Mouse (Mus musculus): ENCODE data around the gene Vdac1. TPM values are rescaled to one million over a fixed set of nuclear protein-coding genes. Genes with fewer than 3 reads are reported as not detected.

Gene Vdac1
- 250 and 280 TPM in 2 replicates for polyA plus RNA-seq (2014; fragmentation: Nextera tagmentation; extraction: Ambion mirVana)

DNA sequence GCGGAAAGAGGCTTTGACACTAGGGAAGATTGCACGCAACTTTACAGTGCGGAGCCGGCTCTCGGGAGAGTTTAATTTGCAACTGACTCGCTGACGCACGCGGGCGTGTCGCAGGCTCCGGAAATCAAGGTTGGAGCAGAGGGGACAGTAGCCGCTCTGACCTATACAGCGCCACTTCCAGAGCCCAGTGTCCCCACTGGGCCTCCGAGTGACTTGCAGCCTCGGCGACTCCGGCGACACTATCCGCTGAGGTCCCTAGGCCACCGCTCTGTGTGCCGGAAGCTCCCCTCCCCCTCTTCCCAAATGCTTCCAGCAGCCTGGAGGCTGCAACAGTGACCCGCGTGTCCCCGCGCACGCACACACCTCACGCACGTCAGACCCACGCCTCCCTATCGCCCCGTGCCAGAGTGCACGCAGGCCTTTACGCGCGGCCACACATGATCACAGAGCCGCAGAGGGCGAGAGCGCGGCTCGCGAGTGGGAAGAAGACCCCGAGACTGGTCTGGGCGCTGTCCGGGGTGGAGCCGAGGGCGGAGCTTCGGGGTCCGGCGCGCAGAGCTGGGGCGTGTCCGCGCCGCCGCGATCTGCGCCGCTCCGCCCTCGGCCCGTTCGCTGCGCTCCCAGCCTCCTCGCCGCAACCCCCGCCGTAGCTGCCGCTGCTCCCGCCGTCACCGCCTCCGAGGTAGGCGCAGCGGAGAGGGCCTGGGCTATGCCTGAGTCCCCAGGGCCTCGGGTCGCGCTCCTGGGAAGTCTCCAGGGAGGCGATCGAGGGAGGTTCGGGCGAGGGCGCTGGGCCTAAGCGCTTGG is at the start of gene Vdac1:
Vdac1 (plus strand) TSS at position 390 of the 807 bp plus-strand sequence.
- no peaks in the 10 kb centered on the region for H3K36me3 ChIP-seq (ENCODE audit: control insufficient read depth, insufficient read depth, low read length)
- H3K27me3 ChIP-seq (replicated peaks; ENCODE audit: control insufficient read depth, insufficient read depth, low read length), result no peaks in the 10 kb centered on the region
- DNase-seq (ENCODE audit: low spot score) (peak; percentile 90), ATAC-seq (peak; percentile 96)
- H3K9me3 ChIP-seq (replicated peaks; ENCODE audit: control insufficient read depth, low read length), result no peaks in the 10 kb centered on the region
- peak within 1 kb of the TSS; percentile 97 for H3K9ac ChIP-seq (ENCODE audit: low read length)
- peak within 1 kb of the TSS; percentile 84 for H3K27ac ChIP-seq (ENCODE audit: low read depth, low read length)
- peak within 1 kb of the TSS; percentile 85 for H3K4me3 ChIP-seq (ENCODE audit: low read depth, low read length)
- H3K4me1 ChIP-seq (ENCODE audit: control insufficient read depth, insufficient read depth, low read length), result peaks cover 15% of the 10 kb centered on the region
- WGBS, result under 1% methylated on average over 84 of the region's 84 CpGs
- peak within 1 kb of the TSS; percentile 94 for H3K4me2 ChIP-seq (ENCODE audit: low read length)

DNA sequence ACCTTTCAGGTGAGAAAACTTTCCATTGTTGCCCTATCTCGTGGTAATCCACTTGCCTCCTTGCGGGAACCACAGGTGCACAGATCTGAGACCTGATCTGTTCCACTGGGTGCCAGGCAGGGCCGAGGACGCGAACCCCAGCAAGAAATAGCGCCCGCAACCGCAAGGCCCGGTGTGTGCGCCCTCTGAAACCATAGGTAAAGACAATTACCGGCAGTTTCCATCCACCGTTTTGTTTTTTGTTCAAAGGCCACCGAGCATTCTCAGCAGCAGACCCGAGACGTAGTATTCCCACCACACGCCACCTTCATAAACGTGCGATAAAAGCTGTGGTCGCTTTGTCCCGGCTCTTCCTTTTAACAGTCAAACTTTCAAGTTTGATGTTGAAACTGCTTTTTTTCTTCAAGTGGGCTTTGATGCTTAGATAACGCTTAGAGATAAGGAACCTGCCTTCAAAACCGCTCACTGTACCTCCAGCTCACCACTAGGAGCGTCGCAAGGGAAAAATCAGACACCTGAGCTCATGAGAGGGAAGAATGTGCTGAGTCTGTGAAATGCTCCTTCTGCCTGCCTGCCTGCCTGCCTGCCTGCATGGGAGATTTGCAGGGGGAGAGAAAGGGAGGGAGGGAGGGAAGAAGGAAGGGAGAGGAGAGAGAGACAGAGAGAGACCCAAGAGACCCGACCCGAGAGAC is 46.4 kb upstream of the Vdac1 start:
- Histone ChIP-seq H3K9ac (ENCODE audit: low read length) (no peak overlapping the region), H3K4me1 (ENCODE audit: control insufficient read depth, insufficient read depth, low read length) (no peaks in the 10 kb centered on the region), H3K4me2 (ENCODE audit: low read length) (0 out of 2 replicates have a peak overlapping the region, but pooled peaks have one; percentile 4), H3K36me3 (ENCODE audit: control insufficient read depth, insufficient read depth, low read length) (no peaks in the 10 kb centered on the region), H3K4me3 (ENCODE audit: low read depth, low read length) (no peak overlapping the region), H3K27me3 (replicated peaks; ENCODE audit: control insufficient read depth, insufficient read depth, low read length) (no peaks in the 10 kb centered on the region), H3K27ac (ENCODE audit: low read depth, low read length) (no peak overlapping the region), H3K9me3 (replicated peaks; ENCODE audit: control insufficient read depth, low read length) (no peaks in the 10 kb centered on the region)
- ATAC-seq, result no peak
- WGBS, result 19% methylated on average over 26 of the region's 26 CpGs
- DNase-seq (ENCODE audit: low spot score), result peak; percentile 53

DNA sequence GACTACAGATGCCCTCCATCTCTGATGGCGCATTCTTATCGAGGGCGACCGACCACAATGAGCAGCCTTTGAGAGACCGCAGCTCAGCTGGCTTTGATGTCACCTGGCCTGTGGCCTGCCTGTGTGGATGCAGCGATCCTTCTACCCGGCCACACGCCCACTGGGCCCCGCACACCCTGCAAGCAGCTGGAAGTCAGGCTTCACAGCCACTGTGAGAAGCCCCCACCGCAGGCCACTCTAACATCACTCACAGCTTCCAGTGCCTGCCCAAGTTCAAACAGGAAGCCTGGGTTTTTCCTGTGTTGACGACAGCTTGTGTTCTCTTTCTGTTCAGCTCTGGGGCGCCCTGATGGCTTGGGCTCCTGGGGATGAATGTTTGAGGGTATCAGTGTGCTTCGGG is 42.2 kb upstream of the Vdac1 start:
- no peaks in the 10 kb centered on the region for H3K36me3 ChIP-seq (ENCODE audit: control insufficient read depth, insufficient read depth, low read length)
- ATAC-seq (no peak), DNase-seq (ENCODE audit: low spot score) (no peak)
- no peak overlapping the region for H3K4me2 ChIP-seq (ENCODE audit: low read length)
- no peaks in the 10 kb centered on the region for H3K27me3 ChIP-seq (replicated peaks; ENCODE audit: control insufficient read depth, insufficient read depth, low read length)
- no peaks in the 10 kb centered on the region for H3K9me3 ChIP-seq (replicated peaks; ENCODE audit: control insufficient read depth, low read length)
- H3K4me1 ChIP-seq (ENCODE audit: control insufficient read depth, insufficient read depth, low read length), result no peaks in the 10 kb centered on the region
- WGBS, result 74% methylated on average over 13 of the region's 13 CpGs
- no peak overlapping the region for H3K9ac ChIP-seq (ENCODE audit: low read length)
- no peak overlapping the region for H3K27ac ChIP-seq (ENCODE audit: low read depth, low read length)
- no peak overlapping the region for H3K4me3 ChIP-seq (ENCODE audit: low read depth, low read length)

GRCm38 (mm10) chr11:52319664-52320063 is 41.0 kb upstream of the Vdac1 start:
- Histone ChIP-seq H3K27me3 (replicated peaks; ENCODE audit: control insufficient read depth, insufficient read depth, low read length) (no peaks in the 10 kb centered on the region), H3K4me1 (ENCODE audit: control insufficient read depth, insufficient read depth, low read length) (no peaks in the 10 kb centered on the region), H3K36me3 (ENCODE audit: control insufficient read depth, insufficient read depth, low read length) (no peaks in the 10 kb centered on the region), H3K27ac (ENCODE audit: low read depth, low read length) (no peak overlapping the region), H3K4me3 (ENCODE audit: low read depth, low read length) (no peak overlapping the region), H3K9me3 (replicated peaks; ENCODE audit: control insufficient read depth, low read length) (no peaks in the 10 kb centered on the region), H3K4me2 (ENCODE audit: low read length) (no peak overlapping the region), H3K9ac (ENCODE audit: low read length) (no peak overlapping the region)
- ATAC-seq (no peak), DNase-seq (ENCODE audit: low spot score) (no peak)
- WGBS, result 80% methylated on average over 4 of the region's 4 CpGs

DNA sequence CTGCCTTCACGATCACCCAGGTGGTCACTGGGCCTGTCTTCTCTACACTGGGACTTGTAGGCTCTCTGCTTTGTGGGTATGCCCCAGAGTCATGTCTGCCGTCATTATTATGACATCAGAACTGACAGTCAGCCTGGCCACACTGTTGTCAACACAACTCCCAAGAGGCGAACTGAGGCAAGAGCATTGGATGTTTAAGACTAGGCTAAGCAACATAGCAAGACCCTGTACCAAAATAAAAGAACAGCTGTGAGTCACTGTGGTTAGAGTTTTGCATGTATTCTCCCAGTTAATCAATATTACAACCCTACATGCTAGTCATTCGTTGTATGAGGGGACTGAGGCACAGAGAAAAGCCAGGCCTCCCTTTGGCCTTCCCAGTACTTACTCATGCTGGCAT is 40.1 kb upstream of the Vdac1 start:
- no peak overlapping the region for H3K27ac ChIP-seq (ENCODE audit: low read depth, low read length)
- H3K4me1 ChIP-seq (ENCODE audit: control insufficient read depth, insufficient read depth, low read length), result no peaks in the 10 kb centered on the region
- no peak overlapping the region for H3K9ac ChIP-seq (ENCODE audit: low read length)
- 86% methylated on average over 4 of the region's 4 CpGs for WGBS
- no peak overlapping the region for H3K4me2 ChIP-seq (ENCODE audit: low read length)
- H3K4me3 ChIP-seq (ENCODE audit: low read depth, low read length), result no peak overlapping the region
- H3K9me3 ChIP-seq (replicated peaks; ENCODE audit: control insufficient read depth, low read length), result no peaks in the 10 kb centered on the region
- H3K36me3 ChIP-seq (ENCODE audit: control insufficient read depth, insufficient read depth, low read length), result no peaks in the 10 kb centered on the region
- DNase-seq (ENCODE audit: low spot score), result no peak
- H3K27me3 ChIP-seq (replicated peaks; ENCODE audit: control insufficient read depth, insufficient read depth, low read length), result no peaks in the 10 kb centered on the region
- no peak for ATAC-seq

DNA sequence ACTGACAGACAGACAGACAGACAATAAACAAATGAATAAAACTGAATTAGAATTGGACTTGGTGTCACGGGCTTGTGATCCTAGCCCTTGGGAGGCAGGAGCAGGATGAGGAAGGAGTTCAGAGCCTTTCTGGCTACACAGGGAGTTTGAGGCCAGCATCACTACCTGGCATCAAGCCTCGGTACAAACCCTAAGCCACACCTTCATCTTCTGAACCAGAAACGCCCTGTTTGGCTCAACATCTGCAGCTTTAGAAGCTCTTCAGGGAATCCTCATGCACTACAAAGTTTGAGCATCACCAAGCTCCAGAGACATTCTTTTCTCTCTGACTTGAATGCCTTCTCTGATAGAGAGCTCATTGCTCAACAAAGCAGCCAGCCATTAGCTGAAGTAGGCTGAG is 39.1 kb upstream of the Vdac1 start:
- H3K9ac ChIP-seq (ENCODE audit: low read length), result no peak overlapping the region
- no peak overlapping the region for H3K4me2 ChIP-seq (ENCODE audit: low read length)
- H3K4me1 ChIP-seq (ENCODE audit: control insufficient read depth, insufficient read depth, low read length), result no peaks in the 10 kb centered on the region
- no peaks in the 10 kb centered on the region for H3K27me3 ChIP-seq (replicated peaks; ENCODE audit: control insufficient read depth, insufficient read depth, low read length)
- ATAC-seq (no peak), DNase-seq (ENCODE audit: low spot score) (no peak)
- H3K36me3 ChIP-seq (ENCODE audit: control insufficient read depth, insufficient read depth, low read length), result no peaks in the 10 kb centered on the region
- H3K27ac ChIP-seq (ENCODE audit: low read depth, low read length), result no peak overlapping the region
- H3K9me3 ChIP-seq (replicated peaks; ENCODE audit: control insufficient read depth, low read length), result no peaks in the 10 kb centered on the region
- no peak overlapping the region for H3K4me3 ChIP-seq (ENCODE audit: low read depth, low read length)
- WGBS, result 65% methylated on average over 3 of the region's 3 CpGs

GRCm38 (mm10) chr11:52324442-52325367 is 36.0 kb upstream of the Vdac1 start:
- Histone ChIP-seq H3K9me3 (replicated peaks; ENCODE audit: control insufficient read depth, low read length) (no peaks in the 10 kb centered on the region), H3K27me3 (replicated peaks; ENCODE audit: control insufficient read depth, insufficient read depth, low read length) (no peaks in the 10 kb centered on the region), H3K9ac (ENCODE audit: low read length) (no peak overlapping the region), H3K4me2 (ENCODE audit: low read length) (no peak overlapping the region), H3K4me1 (ENCODE audit: control insufficient read depth, insufficient read depth, low read length) (no peaks in the 10 kb centered on the region), H3K36me3 (ENCODE audit: control insufficient read depth, insufficient read depth, low read length) (no peaks in the 10 kb centered on the region), H3K27ac (ENCODE audit: low read depth, low read length) (no peak overlapping the region), H3K4me3 (ENCODE audit: low read depth, low read length) (no peak overlapping the region)
- ATAC-seq (no peak), DNase-seq (ENCODE audit: low spot score) (no peak)
- 59% methylated on average over 23 of the region's 23 CpGs for WGBS

DNA sequence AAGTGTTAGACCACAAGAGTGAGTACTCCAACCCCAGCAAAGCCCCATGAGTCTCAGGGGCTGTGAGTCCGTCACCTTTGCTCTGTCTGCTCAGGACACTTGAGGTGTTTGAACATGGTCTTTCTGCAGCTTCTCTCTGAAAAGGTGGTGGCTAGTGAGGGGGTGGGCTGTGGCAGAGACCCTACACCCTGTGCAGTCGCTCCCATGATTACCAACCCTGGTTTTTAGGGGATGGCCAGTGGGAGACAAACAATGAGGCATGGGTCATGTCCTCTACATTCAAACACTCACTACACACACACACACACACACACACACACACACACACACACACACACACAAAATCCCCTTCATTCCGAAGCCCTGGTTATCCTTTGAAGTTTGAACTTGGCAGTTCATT is 33.3 kb upstream of the Vdac1 start:
- ATAC-seq (no peak), DNase-seq (ENCODE audit: low spot score) (no peak)
- H3K4me2 ChIP-seq (ENCODE audit: low read length), result no peak overlapping the region
- H3K4me3 ChIP-seq (ENCODE audit: low read depth, low read length), result no peak overlapping the region
- no peaks in the 10 kb centered on the region for H3K27me3 ChIP-seq (replicated peaks; ENCODE audit: control insufficient read depth, insufficient read depth, low read length)
- no peak overlapping the region for H3K27ac ChIP-seq (ENCODE audit: low read depth, low read length)
- H3K4me1 ChIP-seq (ENCODE audit: control insufficient read depth, insufficient read depth, low read length), result no peaks in the 10 kb centered on the region
- no peaks in the 10 kb centered on the region for H3K9me3 ChIP-seq (replicated peaks; ENCODE audit: control insufficient read depth, low read length)
- WGBS, result 55% methylated on average over 3 of the region's 3 CpGs
- no peak overlapping the region for H3K9ac ChIP-seq (ENCODE audit: low read length)
- no peaks in the 10 kb centered on the region for H3K36me3 ChIP-seq (ENCODE audit: control insufficient read depth, insufficient read depth, low read length)
